Mouse (Mus musculus) kidney, adult 2 months (tissue): ENCODE measurements around the gene Fam168a. TPM values are rescaled to one million over a fixed set of nuclear protein-coding genes. Genes with fewer than 3 reads are reported as not detected.
"Not testable (repeated sequence)": the region's sequence is repeated elsewhere in the genome, so short reads cannot be mapped to it uniquely, and the experiment has no call there.

ENCODE experiments used
- DNase-seq: peaks from one replicate; pipeline ENCODE4 v3.0.0; 2021
- H3K27ac ChIP-seq: fragments of 200-500 bp; 2 replicates; pipeline ENCODE4 v1.5.1; 2012; ENCODE audit warnings: low read depth, low read length, control low read depth, inconsistent platforms; ENCODE audit not compliant: insufficient read depth
- H3K27me3 ChIP-seq: fragments of 200-500 bp; replicated peaks from 2 replicates; pipeline ENCODE4 v1.6.1; 2012; ENCODE audit warnings: mild to moderate bottlenecking, moderate library complexity, low read length, inconsistent platforms; ENCODE audit not compliant: control insufficient read depth, insufficient read depth
- H3K36me3 ChIP-seq: fragments of 200-500 bp; 2 replicates; pipeline ENCODE4 v1.6.1; 2012; ENCODE audit warnings: mild to moderate bottlenecking, moderate library complexity, low read length, inconsistent platforms; ENCODE audit not compliant: control insufficient read depth, insufficient read depth
- H3K4me1 ChIP-seq: fragments of 200-500 bp; 2 replicates; pipeline ENCODE4 v1.6.1; 2011; ENCODE audit warnings: low read length; ENCODE audit not compliant: control insufficient read depth, insufficient read depth
- H3K4me3 ChIP-seq: fragments of 200-500 bp; 2 replicates; pipeline ENCODE4 v1.5.1; 2011; ENCODE audit warnings: mild to moderate bottlenecking, low read depth, low read length, control low read depth; ENCODE audit not compliant: insufficient read depth
- CTCF ChIP-seq: fragments of 200-500 bp; conservative IDR thresholded peaks from 2 replicates; pipeline ENCODE4 v1.5.1; 2011; ENCODE audit warnings: low read depth, mild to moderate bottlenecking, control low read depth, low read length, moderate library complexity, mixed read lengths; ENCODE audit not compliant: insufficient read depth, insufficient read length
- POLR2A ChIP-seq: fragments of 200-500 bp; IDR thresholded peaks from one replicate; pipeline ENCODE4 v1.6.1; 2011; ENCODE audit warnings: low read depth, low read length, control low read depth
- WGBS: fragments of 180-500 bp; shearing (Covaris S2); methylation state at CpG from one replicate; pipeline ENCODE4 v1.1.7; 2018; 5-methylcytosine and 5-hydroxymethylcytosine counted together
- polyA plus RNA-seq: library from polyadenylated mRNA; depleted of rRNA; stranded (reverse); fragments of >200 nt; gene quantifications from 2 replicates; pipeline ENCODE4 v1.2.3, GENCODE M21; 2012

The Fam168a gene
- polyA plus RNA-seq, 1 experiment, result 47.1 TPM

DNA sequence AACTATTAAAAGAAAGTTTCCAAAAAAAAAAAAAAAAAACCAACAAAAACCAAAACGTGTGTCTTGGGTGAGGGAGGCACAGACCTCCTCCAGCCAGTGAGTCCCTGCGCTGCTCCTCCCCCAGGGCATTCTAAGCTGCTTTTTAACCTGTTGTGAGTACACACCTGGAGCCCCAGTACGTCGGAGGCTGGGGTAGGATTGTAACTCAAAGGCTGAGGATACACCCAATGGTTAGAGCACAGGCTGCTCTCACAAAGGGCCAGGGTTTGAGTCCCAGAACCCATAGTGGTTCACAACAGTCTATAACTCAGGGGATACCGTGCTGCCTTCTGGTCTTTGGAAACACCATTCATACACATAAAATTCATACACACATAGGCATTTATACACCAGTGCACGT lies 135.2 kb downstream of the Fam168a start:
- Histone ChIP-seq H3K27me3 (no peaks in the 10 kb centered on the region), H3K4me1 (no peaks in the 10 kb centered on the region), H3K4me3 (no peak overlapping the region), H3K36me3 (no peaks in the 10 kb centered on the region), H3K27ac (no peak overlapping the region)
- no peak for DNase-seq
- 83% methylated on average over 6 of the region's 6 CpGs for WGBS
- TF ChIP-seq CTCF (no peak), POLR2A (no peak)

- DNase-seq, result peak; percentile 63
- Histone ChIP-seq H3K4me1 (no peaks in the 10 kb centered on the region), H3K4me3 (no peak overlapping the region), H3K36me3 (no peaks in the 10 kb centered on the region), H3K27me3 (no peaks in the 10 kb centered on the region), H3K27ac (no peak overlapping the region)
- 62% methylated on average over 5 of the region's 5 CpGs for WGBS
- no peak for TF ChIP-seq POLR2A
- TF ChIP-seq CTCF, result no peak
These were observed 135.7 kb downstream of the Fam168a start for GRCm38 (mm10) chr7:100842175-100842574.

DNA sequence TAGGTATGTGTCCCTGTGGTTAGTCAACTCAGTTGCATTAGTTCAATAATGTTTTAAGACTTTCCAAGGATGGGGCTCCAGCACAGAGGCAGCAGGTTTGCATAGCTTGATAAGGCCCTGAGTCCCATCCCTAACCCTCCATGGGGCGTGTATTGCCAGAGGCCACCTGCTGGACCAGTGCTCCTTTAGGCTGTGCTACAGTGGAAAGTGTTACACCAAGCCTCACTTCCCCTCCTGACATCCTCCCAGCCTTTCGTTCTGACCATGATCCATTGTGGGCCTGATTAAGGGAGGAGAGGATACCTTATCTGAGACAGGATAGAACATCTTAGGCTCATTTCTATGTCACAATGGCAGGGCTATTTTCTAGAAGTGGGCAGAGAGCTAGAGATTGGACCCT lies 137.4 kb downstream of the Fam168a start:
- no peaks in the 10 kb centered on the region for H3K36me3 ChIP-seq
- TF ChIP-seq POLR2A (no peak), CTCF (no peak)
- no peaks in the 10 kb centered on the region for H3K4me1 ChIP-seq
- WGBS, result 94% methylated on average over 2 of the region's 2 CpGs
- no peaks in the 10 kb centered on the region for H3K27me3 ChIP-seq
- no peak overlapping the region for H3K27ac ChIP-seq
- DNase-seq, result no peak
- H3K4me3 ChIP-seq, result no peak overlapping the region

- H3K4me1 ChIP-seq, result no peaks in the 10 kb centered on the region
- WGBS, result 60% methylated on average over 2 of the region's 2 CpGs
- TF ChIP-seq POLR2A, result no peak
- TF ChIP-seq CTCF, result no peak
- H3K27me3 ChIP-seq, result no peaks in the 10 kb centered on the region
- H3K4me3 ChIP-seq, result no peak overlapping the region
- no peak overlapping the region for H3K27ac ChIP-seq
- DNase-seq, result no peak
- H3K36me3 ChIP-seq, result no peaks in the 10 kb centered on the region
These were observed 138.1 kb downstream of the Fam168a start for GRCm38 (mm10) chr7:100844385-100845025.

GRCm38 (mm10) chr7:100845026-100845400 lies 138.6 kb downstream of the Fam168a start:
- Histone ChIP-seq H3K36me3 (no peaks in the 10 kb centered on the region), H3K27me3 (no peaks in the 10 kb centered on the region), H3K4me1 (no peaks in the 10 kb centered on the region), H3K4me3 (no peak overlapping the region), H3K27ac (no peak overlapping the region)
- no peak for DNase-seq
- TF ChIP-seq POLR2A, result no peak
- TF ChIP-seq CTCF, result no peak

GRCm38 (mm10) chr7:100845412-100845811 lies 139.0 kb downstream of the Fam168a start:
- Histone ChIP-seq H3K27ac (no peak overlapping the region), H3K36me3 (no peaks in the 10 kb centered on the region), H3K27me3 (no peaks in the 10 kb centered on the region), H3K4me3 (no peak overlapping the region), H3K4me1 (no peaks in the 10 kb centered on the region)
- 7% methylated on average over 1 of the region's 1 CpGs for WGBS
- TF ChIP-seq POLR2A (no peak), CTCF (no peak)
- peak; percentile 55 for DNase-seq

GRCm38 (mm10) chr7:100846033-100846432 lies 139.6 kb downstream of the Fam168a start:
- not testable (repeated sequence) for H3K4me1 ChIP-seq, DNase-seq, H3K36me3 ChIP-seq, H3K27ac ChIP-seq, H3K27me3 ChIP-seq, H3K4me3 ChIP-seq
- WGBS, result 78% methylated on average over 7 of the region's 7 CpGs

GRCm38 (mm10) chr7:100847131-100847530 lies 140.7 kb downstream of the Fam168a start:
- no peak for DNase-seq
- no peak overlapping the region for H3K4me3 ChIP-seq
- H3K36me3 ChIP-seq, result no peaks in the 10 kb centered on the region
- H3K27ac ChIP-seq, result no peak overlapping the region
- H3K27me3 ChIP-seq, result no peaks in the 10 kb centered on the region
- no peaks in the 10 kb centered on the region for H3K4me1 ChIP-seq
- WGBS, result 91% methylated on average over 6 of the region's 6 CpGs
- TF ChIP-seq POLR2A (no peak), CTCF (no peak)
